Mouse (Mus musculus) heart, embryonic 11.5 days (tissue): ENCODE results near the gene Ifitm5. TPM values are rescaled to one million over a fixed set of nuclear protein-coding genes. Genes with fewer than 3 reads are reported as not detected.

Experiments
- ATAC-seq: fragments of 200-750 bp; cut with Nextera tagmentation; replicated peaks from 2 replicates; pipeline ENCODE4 v1.8.0; 2017; ENCODE audit warnings: moderate library complexity; ENCODE audit not compliant: insufficient number of reproducible peaks, low FRiP score, low TSS enrichment
- H3K27ac ChIP-seq: fragments of 300-500 bp; sonication (generic); 2 replicates; pipeline ENCODE4 v1.5.1; 2014; ENCODE audit warnings: mild to moderate bottlenecking, low read depth, low read length
- H3K27me3 ChIP-seq: fragments of 300-500 bp; sonication (generic); 2 replicates; pipeline ENCODE4 v1.6.1; 2014; ENCODE audit warnings: mild to moderate bottlenecking, low read length, mixed read lengths; ENCODE audit not compliant: control insufficient read depth, insufficient read depth
- H3K36me3 ChIP-seq: fragments of 300-500 bp; sonication (generic); 2 replicates; pipeline ENCODE4 v1.6.1; 2014; ENCODE audit warnings: mild to moderate bottlenecking, low read length, moderate library complexity, mixed read lengths; ENCODE audit not compliant: control insufficient read depth, insufficient read depth
- H3K4me1 ChIP-seq: fragments of 300-500 bp; sonication (generic); 2 replicates; pipeline ENCODE4 v1.6.1; 2014; ENCODE audit warnings: low read length; ENCODE audit not compliant: control insufficient read depth, insufficient read depth
- H3K4me2 ChIP-seq: fragments of 300-500 bp; sonication (generic); 2 replicates; pipeline ENCODE4 v1.6.1; 2014; ENCODE audit warnings: mild to moderate bottlenecking, moderate library complexity
- H3K4me3 ChIP-seq: fragments of 300-500 bp; sonication (generic); 2 replicates; pipeline ENCODE4 v1.5.1; 2014; ENCODE audit warnings: low read depth, low read length
- H3K9ac ChIP-seq: fragments of 300-500 bp; sonication (generic); 2 replicates; pipeline ENCODE4 v1.6.1; 2014; ENCODE audit warnings: mild to moderate bottlenecking, low read depth, low read length, moderate library complexity
- H3K9me3 ChIP-seq: fragments of 300-500 bp; sonication (generic); replicated peaks from 2 replicates; pipeline ENCODE4 v1.6.1; 2016; ENCODE audit warnings: low read length; ENCODE audit not compliant: control insufficient read depth
- WGBS: fragments of 180-500 bp; shearing (Covaris S2); extraction: QIAGEN DNeasy Blood & Tissue Kit; methylation state at CpG from one replicate; pipeline ENCODE4 v1.1.7; 2014; ENCODE audit not compliant: insufficient replicate concordance; 5-methylcytosine and 5-hydroxymethylcytosine counted together
- polyA plus RNA-seq: library from polyadenylated mRNA; unstranded; fragments of >200 nt; fragmentation: Nextera tagmentation; extraction: Ambion mirVana; gene quantifications from 2 replicates; pipeline ENCODE4 v1.2.1, GENCODE M21; 2014

The Ifitm5 gene
- polyA plus RNA-seq, 1 experiment from 2014 or later = 0.34 TPM

- Histone ChIP-seq H3K4me3 (no peak overlapping the region), H3K9ac (no peak overlapping the region), H3K27me3 (peaks cover 80% of the 10 kb centered on the region), H3K36me3 (no peaks in the 10 kb centered on the region), H3K27ac (no peak overlapping the region), H3K4me2 (no peak overlapping the region), H3K9me3 (no peaks in the 10 kb centered on the region), H3K4me1 (peaks cover 7% of the 10 kb centered on the region; the same call in 1 of the 2 replicates)
- ATAC-seq = no peak
- WGBS = 23% methylated on average over 22 of the region's 22 CpGs
Measured at GRCm38 (mm10) chr7:140921225-140921975, 28.7 kb downstream of the Ifitm5 start.

DNA sequence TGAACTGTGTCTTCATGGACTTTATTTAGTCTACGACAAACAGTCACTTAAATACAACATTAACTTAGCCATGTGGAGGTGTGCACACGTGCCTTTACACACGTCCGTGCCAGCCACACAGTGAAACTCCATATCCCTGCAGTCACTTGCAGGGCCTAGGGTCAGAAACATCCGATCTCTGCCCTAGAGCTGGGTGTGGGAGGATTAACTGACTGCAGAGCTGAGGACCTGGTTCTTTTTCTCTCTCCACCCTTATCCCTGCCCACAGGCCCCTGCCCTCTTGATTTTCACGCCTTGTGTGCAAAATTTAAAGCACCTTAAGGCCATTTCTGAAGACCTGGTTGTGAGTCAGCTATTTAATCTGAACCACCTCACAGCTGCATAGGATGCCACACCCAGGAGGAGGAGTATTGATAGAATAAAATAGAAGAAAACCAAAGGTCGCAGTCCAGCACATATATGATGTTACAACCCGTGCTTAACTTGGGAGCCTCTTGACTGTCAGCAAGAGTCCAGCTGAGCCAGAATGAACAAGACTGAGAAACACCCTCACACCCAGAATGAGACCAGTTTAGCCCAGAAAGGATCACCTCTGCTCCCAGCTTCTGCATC is 29.6 kb downstream of the Ifitm5 start, which contains the start of gene Nlrp6:
TSS of gene Nlrp6 (plus strand) at position 485 of the 612 bp plus-strand sequence.
- H3K9me3 ChIP-seq = no peaks in the 10 kb centered on the region
- no peak for ATAC-seq
- H3K9ac ChIP-seq = no peak within 1 kb of the TSS
- peaks cover 7% of the 10 kb centered on the region; the same call in 1 of the 2 replicates for H3K4me1 ChIP-seq
- no peak within 1 kb of the TSS for H3K4me2 ChIP-seq
- H3K27ac ChIP-seq = no peak within 1 kb of the TSS
- H3K4me3 ChIP-seq = no peak within 1 kb of the TSS
- peaks cover 76% of the 10 kb centered on the region for H3K27me3 ChIP-seq
- no peaks in the 10 kb centered on the region for H3K36me3 ChIP-seq
- 73% methylated on average over 8 of the region's 8 CpGs for WGBS

- Histone ChIP-seq H3K9me3 (no peaks in the 10 kb centered on the region), H3K9ac (no peak overlapping the region), H3K4me3 (no peak overlapping the region), H3K36me3 (no peaks in the 10 kb centered on the region), H3K27me3 (peaks cover 70% of the 10 kb centered on the region), H3K4me1 (peaks cover 7% of the 10 kb centered on the region; the same call in 1 of the 2 replicates), H3K27ac (no peak overlapping the region), H3K4me2 (no peak overlapping the region)
- WGBS = 34% methylated on average over 4 of the region's 4 CpGs
- no peak for ATAC-seq
Measured at GRCm38 (mm10) chr7:140919911-140920310, 30.2 kb downstream of the Ifitm5 start.

- WGBS = 72% methylated on average over 8 of the region's 8 CpGs
- no peaks in the 10 kb centered on the region for H3K9me3 ChIP-seq
- H3K4me3 ChIP-seq = no peak overlapping the region
- no peak overlapping the region for H3K9ac ChIP-seq
- ATAC-seq = no peak
- no peaks in the 10 kb centered on the region for H3K36me3 ChIP-seq
- H3K4me1 ChIP-seq = no peaks in the 10 kb centered on the region
- peaks cover 15% of the 10 kb centered on the region for H3K27me3 ChIP-seq
- no peak overlapping the region for H3K27ac ChIP-seq
- H3K4me2 ChIP-seq = no peak overlapping the region
Measured at GRCm38 (mm10) chr7:140914031-140914690, 35.9 kb downstream of the Ifitm5 start.

- peaks cover 6% of the 10 kb centered on the region; the same call in 1 of the 2 replicates for H3K27me3 ChIP-seq
- no peak for ATAC-seq
- no peak overlapping the region for H3K9ac ChIP-seq
- H3K4me2 ChIP-seq = no peak overlapping the region
- no peaks in the 10 kb centered on the region for H3K36me3 ChIP-seq
- H3K4me1 ChIP-seq = no peaks in the 10 kb centered on the region
- no peak overlapping the region for H3K27ac ChIP-seq
- H3K9me3 ChIP-seq = no peaks in the 10 kb centered on the region
- no peak overlapping the region for H3K4me3 ChIP-seq
- WGBS = 65% methylated on average over 5 of the region's 5 CpGs
Measured at GRCm38 (mm10) chr7:140912846-140913482, 37.1 kb downstream of the Ifitm5 start.

DNA sequence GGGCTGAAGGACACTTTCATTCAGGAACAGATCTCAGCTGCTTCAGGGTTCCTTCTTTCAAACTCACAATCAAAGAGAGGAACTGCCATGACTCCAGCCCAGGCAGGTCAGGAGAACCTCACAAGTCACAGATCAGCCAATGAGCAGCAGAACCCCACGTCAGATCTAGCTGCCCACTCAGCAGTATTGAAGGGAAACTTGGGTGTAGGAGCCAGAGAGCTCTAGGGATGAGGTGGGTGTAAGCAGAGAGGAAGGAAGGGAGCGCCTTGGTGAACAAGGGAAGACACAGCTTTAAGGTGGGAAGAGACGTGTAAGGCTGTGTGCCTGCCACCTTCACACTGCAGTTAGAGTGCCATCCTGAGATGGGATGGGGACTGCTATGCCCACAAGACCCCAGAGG is 37.8 kb downstream of the Ifitm5 start:
- H3K27me3 ChIP-seq = 0 out of 2 replicates have a peak, but pooled peaks cover 3% of the 10 kb centered on the region
- no peak overlapping the region for H3K4me2 ChIP-seq
- ATAC-seq = no peak
- no peak overlapping the region for H3K27ac ChIP-seq
- H3K36me3 ChIP-seq = no peaks in the 10 kb centered on the region
- no peak overlapping the region for H3K9ac ChIP-seq
- no peak overlapping the region for H3K4me3 ChIP-seq
- WGBS = 65% methylated on average over 3 of the region's 3 CpGs
- H3K4me1 ChIP-seq = no peaks in the 10 kb centered on the region
- no peaks in the 10 kb centered on the region for H3K9me3 ChIP-seq

- H3K9ac ChIP-seq = peak overlapping the region; percentile 30; the same call in 1 of the 2 replicates
- 0 out of 2 replicates have a peak, but pooled peaks cover 2% of the 10 kb centered on the region for H3K27me3 ChIP-seq
- H3K4me3 ChIP-seq = peak overlapping the region; percentile 37
- ATAC-seq = peak; percentile 36; the same call in 1 of the 2 replicates
- no peaks in the 10 kb centered on the region for H3K9me3 ChIP-seq
- no peaks in the 10 kb centered on the region for H3K36me3 ChIP-seq
- H3K4me1 ChIP-seq = no peaks in the 10 kb centered on the region
- no peak overlapping the region for H3K27ac ChIP-seq
- under 1% methylated on average over 19 of the region's 19 CpGs for WGBS
- peak overlapping the region; percentile 75 for H3K4me2 ChIP-seq
Measured at GRCm38 (mm10) chr7:140908634-140909107, 41.4 kb downstream of the Ifitm5 start.

- no peaks in the 10 kb centered on the region for H3K4me1 ChIP-seq
- no peak overlapping the region for H3K9ac ChIP-seq
- no peaks in the 10 kb centered on the region for H3K36me3 ChIP-seq
- no peaks in the 10 kb centered on the region for H3K9me3 ChIP-seq
- H3K27ac ChIP-seq = no peak overlapping the region
- WGBS = 49% methylated on average over 7 of the region's 7 CpGs
- H3K27me3 ChIP-seq = 0 out of 2 replicates have a peak, but pooled peaks cover 2% of the 10 kb centered on the region
- ATAC-seq = no peak
- H3K4me2 ChIP-seq = no peak overlapping the region; the same call in 1 of the 2 replicates
- no peak overlapping the region for H3K4me3 ChIP-seq
Measured at GRCm38 (mm10) chr7:140908181-140908580, 41.9 kb downstream of the Ifitm5 start.
